Mouse (Mus musculus): ENCODE data around the gene Bad. TPM values are rescaled to one million over a fixed set of nuclear protein-coding genes. Genes with fewer than 3 reads are reported as not detected.
A peak's percentile ranks its signal among the peaks of the same experiment; 100 is the strongest.
"Not testable (repeated sequence)": the region's sequence is repeated elsewhere in the genome, so short reads cannot be mapped to it uniquely, and the experiment has no call there.

Gene Bad
- total RNA-seq (2021), result 10 to 100 TPM; 46.2 to 47.1 TPM

GRCm38 (mm10) chr19:6941372-6942248 is at the start of gene Bad:
TSS of gene Bad (plus strand) at chr19:6941861.
- intact Hi-C loops (cut with DNase I), result no loop called here
- peak; percentile 94 for DNase-seq

GRCm38 (mm10) chr19:6892512-6892911 is 49.1 kb upstream of the Bad start:
- DNase-seq, result no peak
- intact Hi-C loops (cut with DNase I), result no loop called here

- intact Hi-C loops (cut with DNase I), result no loop called here
- DNase-seq, result no peak
Measured at GRCm38 (mm10) chr19:6893731-6894451, 47.8 kb upstream of the Bad start.

- DNase-seq; intact Hi-C loops (cut with DNase I): not testable (repeated sequence)
Measured at GRCm38 (mm10) chr19:6895608-6896305, 45.9 kb upstream of the Bad start.

- intact Hi-C loops (cut with DNase I), result no loop called here
- DNase-seq, result no peak
Measured at GRCm38 (mm10) chr19:6899641-6900040, 42.0 kb upstream of the Bad start.

GRCm38 (mm10) chr19:6903031-6903430 is 38.6 kb upstream of the Bad start:
- no peak for DNase-seq
- intact Hi-C loops (cut with DNase I), result no loop called here

GRCm38 (mm10) chr19:6904846-6905245 is 36.8 kb upstream of the Bad start:
- intact Hi-C loops (cut with DNase I), result loop anchor here (5.0 kb wide), 1 partner anchor 43 kb away; no protein-coding TSS in a partner anchor
- DNase-seq, result no peak

GRCm38 (mm10) chr19:6905498-6906159 is 36.0 kb upstream of the Bad start:
- intact Hi-C loops (cut with DNase I), result loop anchor here (5.0 kb wide), 1 partner anchor 43 kb away; no protein-coding TSS in a partner anchor

GRCm38 (mm10) chr19:6906199-6906598 is 35.5 kb upstream of the Bad start:
- intact Hi-C loops (cut with DNase I), result loop anchor here (5.0 kb wide), 1 partner anchor 44 kb away; no protein-coding TSS in a partner anchor
- DNase-seq, result no peak

More at GRCm38 (mm10) chr19:6905498-6906159, 36.0 kb upstream of the Bad start:
- no peak for DNase-seq

- intact Hi-C loops (cut with DNase I), result loop anchor here (5.0 kb wide), 1 partner anchor 45 kb away; no protein-coding TSS in a partner anchor
Measured at GRCm38 (mm10) chr19:6907094-6907493, 34.6 kb upstream of the Bad start.

GRCm38 (mm10) chr19:6907811-6908540 is 33.7 kb upstream of the Bad start:
- intact Hi-C loops (cut with DNase I), result loop anchor here (5.0 kb wide), 1 partner anchor 46 kb away; no protein-coding TSS in a partner anchor

More at GRCm38 (mm10) chr19:6907094-6907493, 34.6 kb upstream of the Bad start:
- no peak for DNase-seq

GRCm38 (mm10) chr19:6909021-6909420 is 32.6 kb upstream of the Bad start:
- DNase-seq, result no peak
- intact Hi-C loops (cut with DNase I), result loop anchor here (5.0 kb wide), 1 partner anchor 47 kb away; no protein-coding TSS in a partner anchor

More at GRCm38 (mm10) chr19:6907811-6908540, 33.7 kb upstream of the Bad start:
- DNase-seq, result no peak

GRCm38 (mm10) chr19:6909507-6910289 is 32.0 kb upstream of the Bad start, which contains the start of the genes Trmt112 and Prdx5:
TSS of gene Trmt112 (plus strand) at chr19:6909698.
TSS of gene Prdx5 (minus strand) at chr19:6910106.
- intact Hi-C loops (cut with DNase I), result loop anchor here (5.0 kb wide), 1 partner anchor 47 kb away; no protein-coding TSS in a partner anchor

GRCm38 (mm10) chr19:6910306-6910705 is 31.4 kb upstream of the Bad start:
- DNase-seq, result peak; percentile 56
- intact Hi-C loops (cut with DNase I), result not testable (repeated sequence)

More at GRCm38 (mm10) chr19:6909507-6910289, 32.0 kb upstream of the Bad start, which contains the start of the genes Trmt112 and Prdx5:
- DNase-seq, result peak; percentile 93

- no peak for DNase-seq
- intact Hi-C loops (cut with DNase I), result no loop called here
Measured at GRCm38 (mm10) chr19:6911101-6912074, 30.3 kb upstream of the Bad start.

- DNase-seq, result no peak
- intact Hi-C loops (cut with DNase I), result no loop called here
Measured at GRCm38 (mm10) chr19:6912205-6912970, 29.3 kb upstream of the Bad start.

All from left cerebral cortex, postnatal 4 days (tissue).